Mouse (Mus musculus) common myeloid progenitor, adult 5-6 weeks (primary cell): ENCODE results near the gene Akain1. TPM values are rescaled to one million over a fixed set of nuclear protein-coding genes. Genes with fewer than 3 reads are reported as not detected.

ENCODE experiments used
- ATAC-seq: replicated peaks from 2 replicates; pipeline ENCODE4 v1.8.0; 2016; ENCODE audit warnings: low read depth, mild to moderate bottlenecking, moderate TSS enrichment, inconsistent platforms; ENCODE audit not compliant: poor library complexity, severe bottlenecking
- total RNA-seq: library from RNA; stranded (forward); fragments of 200-1000, 187-1606 nt; gene quantifications from 2 replicates; pipeline ENCODE4 v1.2.3, GENCODE M21; 2017

Akain1 gene
- total RNA-seq, 1 experiment from 2014 or later, result not detected

- no peak for ATAC-seq
Observed at GRCm38 (mm10) chr17:69477526-69477925, 38.4 kb downstream of the Akain1 start.

GRCm38 (mm10) chr17:69479261-69479660 lies 40.1 kb downstream of the Akain1 start:
- ATAC-seq, result no peak

GRCm38 (mm10) chr17:69487116-69487515 lies 48.0 kb downstream of the Akain1 start:
- ATAC-seq, result no peak

GRCm38 (mm10) chr17:69487884-69488283 lies 48.8 kb downstream of the Akain1 start:
- no peak for ATAC-seq

DNA sequence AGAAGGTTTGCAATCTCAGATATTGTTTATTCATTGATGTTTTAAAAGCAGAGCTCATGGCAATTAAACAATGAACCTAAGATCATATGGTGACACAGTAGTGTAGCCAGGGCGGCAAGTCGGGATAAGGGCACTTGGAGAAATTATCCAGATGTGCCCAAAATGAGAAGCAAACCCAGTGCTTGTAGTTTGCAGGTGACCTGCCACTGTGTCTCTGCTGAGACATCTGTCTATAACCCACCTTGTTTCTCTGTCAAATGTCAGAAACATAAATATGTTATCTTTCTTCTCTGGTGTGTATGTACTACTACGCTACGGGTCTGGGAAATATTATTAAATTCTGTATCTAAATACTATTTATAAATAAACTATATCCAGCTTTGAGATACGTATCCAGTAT lies 49.7 kb downstream of the Akain1 start:
- no peak for ATAC-seq

DNA sequence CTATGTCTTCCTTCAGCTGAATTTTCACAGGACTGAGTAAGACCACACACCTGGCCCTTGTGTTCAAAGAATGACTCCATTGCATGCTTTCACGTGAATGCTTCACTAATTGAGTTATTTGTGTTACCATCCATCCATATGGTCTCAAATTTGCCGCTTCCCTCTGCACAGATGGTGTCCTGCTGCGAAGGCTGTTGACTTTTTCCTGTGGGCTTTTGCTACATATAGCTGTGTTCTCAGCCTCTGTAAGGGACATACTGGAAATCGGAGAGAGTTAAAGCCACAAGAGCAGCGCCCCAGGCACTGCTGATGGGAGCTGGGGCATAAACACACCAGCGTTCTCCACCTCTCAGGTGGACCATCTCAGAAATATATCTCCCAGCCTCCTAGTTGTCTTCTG lies 53.2 kb downstream of the Akain1 start:
- ATAC-seq, result no peak

DNA sequence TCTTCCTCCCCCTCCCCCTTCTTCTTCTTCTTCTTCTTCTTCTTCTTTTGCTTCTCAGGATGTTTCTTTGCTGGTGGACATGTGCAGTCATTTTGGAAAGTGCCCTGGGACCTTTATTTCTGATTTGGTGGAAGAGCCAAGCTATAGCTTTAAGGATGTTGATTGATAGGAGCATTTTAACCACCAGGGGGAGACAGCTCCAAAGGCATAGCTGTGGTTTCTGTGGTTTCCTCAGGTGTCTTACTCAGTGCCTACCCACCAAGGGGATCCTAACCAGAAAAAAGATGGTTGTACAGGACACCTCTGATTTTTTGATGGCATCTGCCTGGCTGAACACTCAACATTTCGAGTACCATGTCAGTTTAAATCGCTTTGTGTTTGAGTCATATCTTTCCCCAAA lies 56.4 kb downstream of the Akain1 start:
- no peak for ATAC-seq

DNA sequence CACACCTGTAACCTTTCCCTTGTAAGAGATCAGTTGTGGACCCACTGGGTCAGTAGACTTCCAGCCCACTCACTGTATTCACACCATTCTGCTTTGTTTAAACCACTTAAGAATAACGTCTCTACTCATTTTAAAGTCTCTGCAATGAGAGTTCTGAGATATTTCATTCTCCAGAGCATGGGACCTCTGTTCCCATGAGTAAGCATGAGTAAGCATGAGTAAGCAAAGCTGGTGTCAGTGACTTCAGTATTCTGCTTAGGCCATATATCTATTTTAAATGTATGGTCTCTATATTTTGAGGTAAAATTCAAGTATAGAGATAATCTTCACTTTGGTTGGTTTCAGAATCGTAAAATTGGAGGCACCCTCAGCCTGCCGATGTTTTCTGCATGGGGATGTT lies 57.0 kb downstream of the Akain1 start:
- ATAC-seq, result no peak

GRCm38 (mm10) chr17:69497315-69497714 lies 58.2 kb downstream of the Akain1 start:
- no peak for ATAC-seq

GRCm38 (mm10) chr17:69498913-69499312 lies 59.8 kb downstream of the Akain1 start:
- no peak for ATAC-seq

DNA sequence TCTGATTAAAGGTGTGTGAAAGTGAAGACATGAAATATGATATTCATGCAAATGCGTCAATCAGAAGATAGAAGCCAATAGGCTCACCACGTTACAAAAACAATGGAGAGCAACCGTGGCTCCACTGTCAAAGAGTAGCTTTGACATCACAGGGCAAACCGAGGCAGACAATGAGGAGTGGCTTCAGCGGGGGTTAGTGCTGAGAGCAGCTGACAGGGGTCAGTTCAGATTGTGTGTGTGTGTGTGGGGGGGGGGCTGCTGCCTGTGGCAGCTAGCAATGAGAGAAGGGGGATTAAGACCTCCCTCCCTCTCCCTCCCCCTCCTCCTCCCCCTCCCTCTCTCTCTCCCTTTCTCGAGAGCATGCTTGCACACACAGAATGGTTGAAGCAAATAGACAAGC lies 60.3 kb downstream of the Akain1 start:
- ATAC-seq, result no peak

DNA sequence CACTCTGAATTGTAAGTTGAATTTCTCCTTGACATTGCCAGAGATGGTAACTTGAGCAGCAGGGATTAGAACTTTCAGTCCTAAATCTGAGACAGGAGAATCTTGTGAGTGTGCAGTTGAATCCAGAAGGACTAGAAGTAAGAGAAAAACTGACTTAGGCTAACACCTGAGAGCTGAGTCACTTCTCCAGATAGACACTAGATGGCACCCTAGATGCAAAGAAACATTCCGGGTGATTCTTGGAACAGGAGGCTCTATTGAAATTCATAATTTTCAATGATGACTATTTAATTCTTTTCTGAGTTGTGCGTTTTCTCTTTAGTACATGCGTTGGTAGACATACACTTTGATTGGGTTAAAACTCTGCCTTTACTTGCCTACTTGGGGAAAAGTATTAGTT lies 66.9 kb downstream of the Akain1 start:
- no peak for ATAC-seq

DNA sequence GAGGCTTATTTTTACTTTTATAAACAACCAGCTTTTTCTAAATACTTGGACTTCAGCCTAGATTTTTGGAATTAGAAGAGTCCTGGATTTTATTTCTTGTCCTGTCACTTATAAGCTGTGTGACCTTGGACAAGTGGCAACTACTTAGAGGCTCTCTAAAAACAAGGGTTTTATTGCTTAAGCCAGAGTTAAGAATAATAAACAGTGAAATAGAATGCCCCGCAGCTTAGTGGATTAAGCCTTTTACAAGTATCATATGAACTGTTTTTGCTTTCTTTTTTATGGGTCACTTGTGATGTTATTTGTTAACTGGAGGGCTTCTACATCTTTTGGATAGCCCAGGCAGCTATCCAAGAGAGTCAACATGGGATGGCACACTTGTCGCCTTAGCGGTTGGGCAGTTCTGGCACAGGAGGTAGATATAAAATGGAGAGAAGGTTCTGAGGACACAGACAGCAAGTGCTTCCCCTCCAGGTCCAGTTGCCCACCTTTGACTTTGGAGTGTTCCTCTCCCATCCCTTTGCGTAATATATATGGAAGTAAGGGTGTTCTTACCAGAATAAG lies 77.3 kb downstream of the Akain1 start:
- ATAC-seq, result no peak

DNA sequence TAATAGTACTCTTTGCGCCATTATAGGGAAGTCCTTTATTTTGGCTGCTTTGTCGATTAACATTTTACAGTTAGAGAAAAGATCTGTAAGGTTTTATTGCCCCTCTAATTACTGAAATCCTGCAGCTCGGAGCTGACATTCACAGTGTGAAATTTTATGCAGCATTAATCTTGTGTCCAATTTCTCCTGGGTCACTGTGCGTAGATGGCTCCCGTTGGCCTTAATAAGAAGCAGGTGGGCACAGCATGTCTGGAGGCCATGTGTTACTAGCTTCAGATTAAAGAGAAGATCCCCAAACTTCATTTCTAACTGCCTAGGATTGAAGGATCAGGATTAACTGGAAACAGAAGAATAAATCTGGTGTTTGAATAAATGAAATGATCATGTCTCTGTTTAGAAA lies 92.3 kb downstream of the Akain1 start:
- ATAC-seq, result no peak

Other genes with a start within 250 kb of the Akain1 start
- 28.8 and 29.2 TPM in 2 replicates for gene Zbtb14, start 56.3 kb upstream of the Akain1 start, total RNA-seq